Mouse (Mus musculus) embryo, embryonic 11.5 days (tissue): ENCODE measurements at regions not wholly inside any gene's neighbourhood (a gene's known extent, or its start where the extent isn't known, plus 50 kb on each side); places are given as distances from the start of the nearest gene placed in this dataset.

Experiments
- DNase-seq: peaks from one replicate; pipeline ENCODE4 v3.0.0-alpha.2; 2012; ENCODE audit warnings: low read depth, low spot score

DNA sequence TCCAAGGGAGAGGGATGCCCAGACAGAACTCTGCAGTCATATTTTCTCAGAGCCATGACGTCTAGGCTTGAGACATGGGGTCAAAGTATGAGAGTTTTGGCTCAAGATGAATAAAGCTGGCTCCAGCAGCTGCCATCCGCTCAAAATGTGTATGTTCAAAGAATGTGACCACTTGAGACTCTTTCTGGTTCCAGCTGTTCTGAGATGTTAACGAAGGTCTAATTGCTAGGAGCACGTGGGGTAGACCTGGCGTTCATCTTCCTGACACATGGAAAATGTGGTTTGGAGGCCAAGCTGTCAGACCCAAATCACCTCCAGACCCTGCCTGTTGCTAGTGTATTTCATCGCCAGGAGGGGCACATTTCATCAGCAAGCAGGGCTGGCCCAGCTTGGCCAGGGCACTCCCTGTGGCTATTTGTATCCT is 58.9 kb upstream of the Ankrd1 start:
- peak; percentile 9 for DNase-seq

DNA sequence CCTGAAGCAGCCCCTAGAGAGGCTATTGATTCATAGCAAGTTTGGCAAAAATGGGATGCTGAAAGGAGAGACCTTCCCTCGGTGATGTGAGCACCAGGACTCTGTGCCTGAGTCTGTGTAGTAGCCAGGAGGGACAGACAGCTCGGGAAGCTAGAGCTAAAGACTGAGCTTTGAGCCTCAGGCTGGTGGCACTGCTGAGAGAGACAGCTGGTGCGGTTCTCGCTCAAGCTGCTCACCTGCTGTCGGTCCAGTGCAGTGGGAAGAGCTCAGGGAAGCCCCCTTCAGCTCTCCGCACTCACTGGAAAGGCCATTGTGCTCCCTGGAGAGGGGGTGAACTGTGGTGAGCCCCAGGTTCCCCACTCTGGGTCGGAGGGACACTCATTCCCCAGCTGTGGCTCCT is 60.4 kb upstream of the Ankrd1 start:
- DNase-seq: no peak

DNA sequence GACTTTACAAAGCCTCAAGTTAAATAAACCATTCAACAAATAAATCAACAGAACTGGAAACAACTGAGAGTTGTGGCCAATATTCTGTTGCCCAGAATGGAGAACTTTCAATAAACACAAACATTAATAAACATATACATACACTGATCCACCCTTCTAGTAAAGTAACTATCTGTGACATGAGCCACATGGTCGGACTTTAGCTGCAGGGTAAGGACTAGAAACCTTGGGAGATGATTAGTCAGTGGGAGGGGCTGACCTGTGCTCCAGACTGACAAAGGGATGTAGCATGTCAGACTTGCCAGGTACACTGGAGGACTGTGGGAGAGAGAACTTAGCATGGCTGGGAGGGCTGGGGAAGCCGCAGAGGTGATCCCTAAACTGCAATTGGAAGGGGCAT is 61.6 kb upstream of the Ankrd1 start:
- DNase-seq: no peak

DNA sequence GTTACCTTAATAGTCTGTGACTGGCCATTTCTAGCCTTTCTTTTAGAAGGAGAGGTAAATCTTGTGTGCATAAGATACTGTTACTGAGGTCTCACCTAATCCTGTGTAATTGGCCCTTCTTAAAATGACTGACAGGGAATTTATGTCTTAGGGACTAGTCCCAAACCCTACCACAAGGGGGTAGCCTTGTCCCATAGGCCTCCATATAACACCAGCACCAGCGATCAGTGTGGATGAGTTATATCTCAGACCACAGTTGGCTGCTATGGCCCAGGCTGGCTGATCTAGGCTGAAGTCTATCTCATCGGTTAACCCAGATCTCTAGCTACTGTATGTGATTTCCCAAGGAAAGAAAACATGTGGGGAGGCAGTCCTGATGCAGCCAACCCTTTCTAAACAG is 63.2 kb upstream of the Ankrd1 start:
- no peak for DNase-seq

DNA sequence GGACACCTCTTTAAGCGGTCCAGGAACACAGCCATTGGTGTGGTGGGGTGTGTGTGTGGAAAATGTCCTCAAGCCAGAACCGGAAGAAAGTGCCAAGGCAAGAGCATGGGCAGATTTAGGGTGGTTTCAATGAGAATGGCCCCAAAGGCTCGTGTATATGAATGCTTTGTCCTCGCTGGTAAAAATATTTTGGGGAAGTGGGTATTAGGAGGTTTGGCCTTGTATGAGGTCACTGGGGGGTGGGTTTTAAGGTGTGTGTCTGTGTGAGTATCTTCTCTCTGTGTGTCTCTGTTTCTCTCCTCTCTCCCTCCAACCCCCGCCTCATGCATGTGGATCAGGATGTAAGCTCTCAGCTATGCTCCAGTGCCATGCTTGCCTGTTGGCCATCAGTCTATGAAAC is 69.8 kb upstream of the Ankrd1 start:
- no peak for DNase-seq

DNA sequence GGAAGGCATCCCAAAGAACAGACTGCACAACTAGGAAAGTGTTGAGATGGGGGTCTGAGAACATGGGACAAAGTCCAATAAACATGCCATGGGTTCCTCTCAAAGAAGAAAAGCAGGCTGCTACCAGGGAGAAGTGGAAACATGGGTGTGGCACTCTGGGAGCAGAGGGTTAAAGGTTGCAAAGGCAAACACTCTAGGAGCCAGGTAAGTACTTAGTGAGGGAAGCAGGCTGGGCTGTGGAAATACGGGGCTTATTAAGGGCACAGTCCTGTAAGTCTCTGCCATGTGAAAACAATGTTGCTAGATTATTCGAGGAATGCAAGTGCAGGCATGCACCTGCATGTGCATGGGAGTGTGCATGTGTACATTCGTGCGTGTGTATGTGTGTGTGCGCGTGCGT is 71.7 kb upstream of the Ankrd1 start:
- DNase-seq: no peak

DNA sequence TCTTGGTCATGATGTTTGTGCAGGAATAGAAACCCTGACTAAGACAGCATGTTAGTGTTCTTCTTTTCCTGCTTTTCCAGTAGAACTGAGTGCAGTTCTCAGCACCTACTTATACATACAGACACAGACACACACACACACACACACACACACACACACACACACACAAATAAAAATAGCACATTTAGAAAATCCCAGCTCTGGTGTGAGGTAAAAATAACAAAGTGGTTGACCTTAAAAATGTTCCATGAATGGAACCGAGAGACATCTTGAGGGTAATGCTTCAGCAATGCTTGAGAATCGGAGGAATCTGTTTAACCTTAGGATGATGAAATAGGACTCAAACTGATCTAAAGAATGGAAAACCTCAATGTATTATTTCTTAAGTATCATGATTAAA is 84.4 kb upstream of the Ankrd1 start:
- no peak for DNase-seq

DNA sequence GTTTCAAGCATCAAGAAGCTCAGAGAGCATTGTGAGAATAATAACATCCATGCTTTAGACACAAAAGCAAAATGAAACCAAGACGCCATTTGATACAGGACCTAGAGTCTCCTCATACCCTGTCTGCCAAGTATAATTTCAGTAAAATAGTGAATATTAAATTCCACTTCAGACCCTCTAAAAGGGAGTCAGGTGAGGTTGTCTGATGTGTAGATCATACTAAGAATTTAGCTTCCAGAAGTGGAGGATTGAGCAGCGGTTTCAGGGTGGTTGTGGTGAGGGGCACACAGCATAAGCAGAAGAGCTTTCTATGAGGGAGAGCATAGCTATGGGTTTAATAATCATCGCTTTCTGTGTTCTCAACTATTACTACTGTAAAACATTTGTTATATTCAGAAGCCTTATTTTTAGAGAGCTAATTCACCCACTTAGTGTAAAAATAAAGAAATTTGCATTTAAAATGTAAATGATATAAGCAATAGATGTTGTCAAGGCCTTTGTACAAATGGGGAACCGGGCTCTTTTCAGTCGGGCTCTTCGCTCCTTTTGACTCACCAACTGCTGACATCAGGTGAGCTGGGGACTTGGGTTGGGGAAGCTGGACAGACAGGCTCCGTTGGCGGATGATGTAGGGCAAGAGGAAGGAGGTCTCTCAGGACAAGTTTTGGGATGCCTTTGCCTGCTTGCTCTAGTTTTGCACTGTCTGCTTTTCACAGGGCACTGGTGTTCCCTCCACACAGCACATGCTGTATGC is 85.2 kb upstream of the Ankrd1 start:
- DNase-seq: no peak

DNA sequence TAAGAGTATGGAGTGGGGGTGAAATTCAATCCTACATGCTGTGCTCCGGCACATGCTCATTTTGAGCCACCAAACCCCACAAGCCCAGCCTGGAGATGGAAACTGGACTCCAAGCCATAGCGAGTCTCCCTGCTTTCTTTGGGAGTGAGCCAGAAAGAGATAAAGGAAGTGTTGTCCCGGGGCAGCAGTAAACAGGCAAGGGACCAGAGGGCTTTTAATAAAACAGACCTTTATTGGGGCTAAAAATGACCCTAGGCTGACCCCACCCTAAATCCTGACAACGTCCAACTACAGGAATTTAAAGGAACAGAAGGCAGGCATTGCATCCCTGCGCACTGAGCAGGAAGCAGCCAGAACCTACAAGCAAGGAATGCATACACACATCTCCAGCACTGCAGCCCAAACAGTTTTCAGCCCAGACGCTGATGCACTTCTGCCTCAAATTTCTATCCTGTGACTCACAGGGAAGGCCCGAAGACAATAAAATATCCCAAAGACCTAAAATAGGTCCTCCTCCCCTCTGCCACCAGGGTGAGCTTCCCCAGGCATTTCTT is 87.9 kb upstream of the Ankrd1 start:
- DNase-seq: no peak

DNA sequence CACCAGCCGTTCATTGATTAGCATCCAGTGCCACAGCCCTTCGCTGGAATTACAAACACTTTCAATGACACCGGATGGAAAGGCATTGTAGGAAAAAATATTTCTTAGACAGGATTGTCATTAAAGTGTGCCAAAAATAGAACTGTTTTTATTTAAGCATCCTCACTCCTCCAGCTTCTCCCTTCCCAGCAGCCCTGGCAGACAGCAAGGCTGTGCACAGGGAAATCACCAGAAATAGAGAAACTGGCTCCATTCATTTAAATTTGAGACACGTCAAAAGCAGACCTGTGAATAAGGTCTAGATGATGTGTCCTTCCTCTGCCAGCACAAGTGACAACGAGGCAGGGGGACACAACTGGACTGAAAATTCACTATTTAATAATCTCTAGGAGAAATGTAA is 88.5 kb upstream of the Ankrd1 start:
- DNase-seq: no peak

DNA sequence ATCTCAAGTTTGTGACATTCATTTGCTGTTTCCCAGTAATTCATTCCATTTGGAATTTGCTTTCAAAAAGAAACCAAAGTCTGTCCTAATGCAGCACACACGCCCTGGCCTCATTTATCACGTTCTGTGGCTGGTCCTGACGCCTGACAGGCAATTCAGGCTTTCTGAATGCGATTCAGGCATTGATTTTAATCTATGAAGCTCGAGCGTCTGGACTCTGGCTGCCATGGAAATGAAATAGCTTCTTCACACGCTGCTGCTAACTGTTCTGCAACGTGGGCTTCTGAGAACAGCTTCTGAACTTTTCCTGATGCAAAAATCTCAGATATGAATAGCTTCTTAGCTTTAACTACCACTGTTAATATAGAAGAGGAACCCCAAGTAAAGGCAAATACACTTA is 93.6 kb upstream of the Ankrd1 start:
- no peak for DNase-seq

DNA sequence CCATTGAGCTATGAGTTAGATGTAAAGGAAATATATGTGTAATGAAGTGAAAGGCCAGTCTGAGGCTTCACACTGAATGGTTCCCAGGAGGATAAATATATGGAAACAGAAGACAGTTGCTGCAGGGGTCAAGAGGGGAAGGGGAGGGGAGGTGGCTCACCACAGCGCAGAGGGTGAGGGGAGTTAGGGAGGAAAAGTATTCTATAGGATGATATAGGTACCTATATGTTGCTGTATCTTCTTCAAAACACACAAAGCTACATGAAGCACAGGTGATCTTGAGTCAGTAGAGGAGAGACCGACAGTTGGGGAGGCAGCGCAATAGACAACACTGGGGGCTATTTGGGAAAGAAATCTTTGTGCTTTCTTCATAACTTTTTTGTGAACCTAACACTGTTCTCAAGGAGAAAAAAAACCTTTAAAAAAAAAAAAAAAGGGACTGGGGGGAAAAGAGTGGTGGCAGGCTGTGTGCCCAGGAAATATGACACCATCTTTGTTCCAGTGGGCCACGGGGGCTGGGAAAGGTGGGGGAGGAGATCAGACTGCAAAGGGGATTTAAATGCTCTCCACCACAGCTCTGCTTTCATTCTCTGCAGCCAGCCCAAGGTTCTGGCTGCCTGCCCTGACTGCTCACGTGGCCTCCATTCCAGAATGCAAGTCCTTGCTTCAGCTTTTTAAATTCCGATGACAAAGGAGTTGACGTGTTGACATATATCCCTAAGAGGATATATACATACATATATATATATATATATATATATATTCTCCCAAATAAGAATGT is 94.5 kb upstream of the Ankrd1 start:
- DNase-seq: peak; percentile 27

DNA sequence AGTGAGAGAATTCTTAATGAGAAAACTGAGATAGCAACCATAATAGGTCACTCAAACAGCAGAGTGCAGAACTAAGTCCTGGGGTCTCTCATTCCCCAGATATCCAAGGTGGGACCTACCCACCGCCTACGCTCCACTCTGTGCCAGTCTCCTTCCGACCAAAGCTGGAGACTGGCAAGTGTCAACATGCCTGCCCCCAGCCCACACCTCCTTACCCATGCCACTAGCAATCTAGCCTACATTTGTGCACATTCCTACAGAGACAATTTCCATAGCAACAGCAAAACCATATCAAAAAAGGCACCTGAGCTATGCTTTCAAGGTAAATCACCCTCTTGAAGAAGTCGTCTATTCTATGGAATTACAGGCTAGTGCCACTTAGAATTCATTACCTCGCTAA is 97.3 kb upstream of the Ankrd1 start:
- no peak for DNase-seq

DNA sequence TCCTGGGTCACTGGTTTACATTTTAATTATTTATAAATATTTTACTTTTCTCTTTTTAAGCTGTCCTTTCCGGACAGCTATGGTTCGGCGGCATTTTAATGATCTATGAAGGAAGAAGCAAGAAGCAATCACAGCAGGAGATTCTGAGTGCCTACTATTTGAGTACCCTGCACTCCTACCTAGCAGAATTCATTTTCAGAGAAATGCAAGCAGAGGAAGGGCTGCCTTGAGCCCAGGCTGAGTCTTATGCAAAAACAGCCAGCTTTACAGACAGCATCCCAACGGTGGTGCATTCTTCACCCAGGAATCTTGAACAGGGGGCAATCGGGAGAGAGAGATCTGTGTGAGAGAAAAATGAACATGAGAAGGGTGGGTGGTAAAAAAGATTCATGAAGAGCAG is 97.7 kb upstream of the Ankrd1 start:
- DNase-seq: no peak

DNA sequence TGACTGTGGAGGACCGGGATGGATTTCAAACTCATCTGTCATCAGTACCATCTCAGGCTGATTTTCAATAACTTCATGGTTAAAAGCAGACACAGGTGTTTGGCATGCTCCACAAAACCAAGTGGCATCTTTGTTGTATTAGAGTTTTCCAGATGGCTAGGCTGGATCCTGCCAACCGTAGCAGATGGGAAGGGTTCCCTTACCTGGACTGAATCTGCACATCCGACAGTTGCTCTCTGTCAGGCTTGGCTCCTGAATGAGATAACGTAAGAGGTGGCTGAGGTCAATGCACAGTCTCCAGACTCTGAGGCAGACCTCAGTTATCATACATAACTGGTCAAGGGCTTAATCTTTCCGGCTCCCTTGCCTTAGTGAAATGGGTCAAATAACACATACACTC is 99.0 kb upstream of the Ankrd1 start:
- no peak for DNase-seq

DNA sequence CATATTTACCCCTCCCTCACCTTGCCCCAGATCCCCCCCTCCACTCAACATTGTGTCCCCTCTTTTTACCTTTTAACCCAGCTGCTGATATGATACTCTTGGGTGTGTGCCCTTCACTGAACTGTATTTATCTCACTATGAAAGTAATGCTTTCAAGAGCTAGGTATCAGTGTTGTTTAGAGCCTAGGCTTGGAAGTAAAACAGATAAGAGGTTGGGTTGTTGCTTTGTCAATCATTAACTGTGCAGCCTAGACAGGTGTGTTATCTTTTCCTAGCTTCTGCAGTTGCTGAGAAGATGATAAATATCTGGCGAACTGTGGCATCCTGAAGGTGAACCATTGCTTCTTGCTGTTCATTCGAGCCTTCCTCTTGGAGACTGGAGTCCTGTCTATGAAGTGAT is 101.2 kb upstream of the Ankrd1 start:
- no peak for DNase-seq

DNA sequence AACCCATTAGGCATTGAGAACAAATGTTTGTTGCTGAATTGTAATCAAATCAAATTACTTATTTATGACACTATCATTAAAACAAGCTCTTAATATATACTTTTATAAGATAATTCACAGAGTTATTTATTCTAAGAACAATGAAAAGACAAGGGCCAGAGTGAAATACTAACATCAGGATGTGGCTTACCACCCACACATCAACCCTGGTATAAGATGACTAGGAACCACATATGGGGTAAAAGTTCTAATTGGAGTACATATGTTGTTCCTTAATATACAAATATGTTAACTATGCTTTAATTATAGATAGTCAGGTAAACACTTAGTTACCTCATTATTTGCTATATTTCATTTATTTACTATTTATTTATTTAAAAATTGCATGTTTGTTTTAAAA is 101.7 kb upstream of the Ankrd1 start:
- DNase-seq: no peak

DNA sequence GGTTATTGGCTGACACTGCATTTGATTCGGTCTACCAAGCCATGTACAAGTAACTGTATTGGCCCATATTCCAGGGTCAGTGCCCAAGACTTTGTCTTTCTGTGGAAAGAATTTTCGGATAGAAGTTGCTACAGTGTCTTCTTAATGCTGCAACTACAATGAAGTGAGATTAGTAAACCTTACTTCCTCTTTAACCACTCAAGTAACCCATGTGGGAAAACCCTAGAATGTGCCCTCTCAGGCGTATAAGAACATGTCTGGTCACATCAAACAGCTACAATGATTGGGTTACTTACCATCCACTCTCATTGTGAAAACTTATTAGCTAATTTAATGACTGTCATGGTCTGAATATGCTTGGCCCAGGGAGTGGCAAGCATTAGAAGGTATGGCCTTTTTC is 102.3 kb upstream of the Ankrd1 start:
- DNase-seq: no peak

DNA sequence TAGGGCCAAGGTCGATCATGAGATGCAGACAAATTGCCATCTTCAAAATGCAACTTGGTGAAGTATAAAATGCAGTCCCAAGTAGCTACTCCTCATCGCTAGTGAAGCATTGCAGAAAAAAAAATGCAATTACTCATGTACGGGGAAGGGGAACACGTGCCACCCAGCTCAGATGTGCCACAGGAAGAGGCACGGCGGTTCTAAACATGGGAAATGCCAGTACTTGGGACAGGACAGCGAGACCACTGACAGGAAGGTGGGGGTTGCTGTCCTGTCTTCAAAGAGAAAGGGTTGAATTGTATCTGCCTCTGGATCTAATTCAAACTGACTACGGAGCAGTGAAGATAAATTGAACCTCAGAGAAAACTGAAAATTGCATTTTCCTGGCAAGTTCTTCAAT is 104.6 kb upstream of the Ankrd1 start:
- DNase-seq: no peak

DNA sequence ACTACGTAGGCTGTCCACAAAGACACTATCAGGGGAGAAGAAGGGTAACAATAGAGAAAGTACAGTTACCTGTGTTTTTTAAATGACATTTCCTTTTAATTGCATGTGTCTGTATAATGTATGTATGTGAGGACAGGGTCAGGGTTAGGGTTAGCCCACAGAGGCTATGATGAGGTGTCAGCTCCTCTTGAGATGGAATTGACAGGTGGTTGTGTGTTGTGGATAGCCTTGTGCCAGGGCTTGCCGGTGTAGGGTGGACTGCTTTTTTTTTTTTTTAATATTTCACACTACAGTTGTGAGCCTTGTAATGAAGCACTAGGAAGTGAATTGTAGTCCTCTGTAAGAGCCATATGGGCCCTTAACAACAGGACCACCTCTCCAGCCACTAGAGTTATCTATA is 105.7 kb upstream of the Ankrd1 start:
- no peak for DNase-seq

DNA sequence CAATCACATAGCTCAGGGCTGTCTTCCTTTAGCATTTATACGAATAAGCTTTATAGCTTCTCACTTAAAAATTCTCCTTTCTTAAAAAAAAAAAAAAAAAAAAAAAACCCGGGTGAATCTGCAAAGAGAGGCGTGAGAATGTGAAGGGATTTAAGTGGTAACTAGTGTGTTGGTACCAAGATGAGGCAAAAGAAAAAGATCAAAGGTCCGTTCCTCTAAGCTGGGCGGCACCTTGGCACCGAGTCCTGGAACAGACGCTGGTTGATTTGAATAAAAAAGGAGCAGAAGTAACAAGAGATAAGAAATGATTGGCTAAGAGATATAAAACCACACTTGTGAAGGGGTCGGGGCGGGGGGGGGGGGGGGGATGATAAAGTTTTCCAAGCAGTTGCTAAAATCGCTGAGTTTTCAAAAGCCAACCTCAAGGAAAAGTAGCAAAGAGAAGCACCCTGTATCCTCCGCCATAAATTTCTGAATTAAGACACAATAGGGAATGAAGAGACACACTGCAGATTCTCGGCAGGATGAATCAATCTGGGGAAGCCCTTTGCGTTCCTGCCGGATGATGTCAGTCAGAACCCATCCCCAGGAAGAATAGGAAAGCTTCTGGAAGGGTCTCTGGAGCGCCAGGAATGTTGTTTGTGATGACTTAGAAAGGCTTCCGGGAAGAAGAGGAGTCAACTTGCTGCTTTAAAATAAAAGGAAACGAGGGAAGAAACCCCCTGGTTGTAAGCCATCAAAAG is 107.7 kb upstream of the Ankrd1 start:
- no peak for DNase-seq

DNA sequence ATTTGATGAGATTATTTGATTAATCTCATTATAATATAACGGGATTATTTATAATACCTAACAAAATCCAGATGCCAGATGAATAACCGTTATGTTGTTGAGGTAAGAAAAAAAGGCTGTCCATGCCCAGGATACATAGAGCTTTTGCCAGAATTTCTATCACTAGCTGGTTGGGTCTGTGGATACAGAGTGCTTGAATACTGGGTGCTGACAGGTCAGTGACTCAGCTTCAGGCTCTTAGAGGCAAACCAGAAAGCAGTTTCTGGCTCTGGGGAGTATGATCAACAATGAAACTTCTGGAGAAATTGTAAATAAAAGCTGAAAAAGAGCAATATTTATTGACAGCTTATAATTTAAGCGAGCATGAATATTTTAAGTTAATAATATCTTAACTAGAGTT is 109.4 kb upstream of the Ankrd1 start:
- DNase-seq: no peak
